Mouse (Mus musculus) lung, embryonic 16.5 days (tissue): ENCODE results near the gene Snph. TPM values are rescaled to one million over a fixed set of nuclear protein-coding genes. Genes with fewer than 3 reads are reported as not detected.

Experiments used
- ATAC-seq: fragments of 200-750 bp; cut with Nextera tagmentation; 2 replicates; pipeline ENCODE4 v1.8.0; 2017; ENCODE audit warnings: low read depth, mild to moderate bottlenecking, moderate library complexity
- H3K27ac ChIP-seq: fragments of 300-500 bp; sonication (generic); 2 replicates; pipeline ENCODE4 v1.5.1; 2014; ENCODE audit warnings: mild to moderate bottlenecking, control low read depth, low read length
- H3K27me3 ChIP-seq: fragments of 300-500 bp; sonication (generic); 2 replicates; pipeline ENCODE4 v1.6.1; 2014; ENCODE audit warnings: low read depth, low read length, mixed read lengths; ENCODE audit not compliant: control insufficient read depth, insufficient read depth
- H3K36me3 ChIP-seq: fragments of 300-500 bp; sonication (generic); 2 replicates; pipeline ENCODE4 v1.6.1; 2014; ENCODE audit warnings: low read length; ENCODE audit not compliant: control insufficient read depth, insufficient read depth
- H3K4me1 ChIP-seq: fragments of 300-500 bp; sonication (generic); replicated peaks from 2 replicates; pipeline ENCODE4 v1.6.1; 2014; ENCODE audit warnings: low read length, mixed read lengths; ENCODE audit not compliant: control insufficient read depth, insufficient read depth
- H3K4me2 ChIP-seq: fragments of 300-500 bp; sonication (generic); 2 replicates; pipeline ENCODE4 v1.6.1; 2014; ENCODE audit warnings: low read depth, low read length, control low read depth
- H3K4me3 ChIP-seq: fragments of 300-500 bp; sonication (generic); 2 replicates; pipeline ENCODE4 v1.5.1; 2014; ENCODE audit warnings: mild to moderate bottlenecking, low read length, control low read depth
- H3K9ac ChIP-seq: fragments of 300-500 bp; sonication (generic); 2 replicates; pipeline ENCODE4 v1.6.1; 2014; ENCODE audit warnings: low read length, control low read depth
- H3K9me3 ChIP-seq: fragments of 300-500 bp; sonication (generic); 2 replicates; pipeline ENCODE4 v1.6.1; 2016; ENCODE audit warnings: low read length; ENCODE audit not compliant: control insufficient read depth
- WGBS: fragments of 180-500 bp; shearing (Covaris S2); extraction: QIAGEN DNeasy Blood & Tissue Kit; methylation state at CpG from one replicate; pipeline ENCODE4 v1.1.7; 2014; 5-methylcytosine and 5-hydroxymethylcytosine counted together
- polyA plus RNA-seq: library from polyadenylated mRNA; unstranded; fragments of >200 nt; fragmentation: Nextera tagmentation; extraction: Ambion mirVana; gene quantifications from 2 replicates; pipeline ENCODE4 v1.2.1, GENCODE M21; 2015

Gene Snph
- polyA plus RNA-seq, 1 experiment from 2014 or later, result 0.87 TPM

DNA sequence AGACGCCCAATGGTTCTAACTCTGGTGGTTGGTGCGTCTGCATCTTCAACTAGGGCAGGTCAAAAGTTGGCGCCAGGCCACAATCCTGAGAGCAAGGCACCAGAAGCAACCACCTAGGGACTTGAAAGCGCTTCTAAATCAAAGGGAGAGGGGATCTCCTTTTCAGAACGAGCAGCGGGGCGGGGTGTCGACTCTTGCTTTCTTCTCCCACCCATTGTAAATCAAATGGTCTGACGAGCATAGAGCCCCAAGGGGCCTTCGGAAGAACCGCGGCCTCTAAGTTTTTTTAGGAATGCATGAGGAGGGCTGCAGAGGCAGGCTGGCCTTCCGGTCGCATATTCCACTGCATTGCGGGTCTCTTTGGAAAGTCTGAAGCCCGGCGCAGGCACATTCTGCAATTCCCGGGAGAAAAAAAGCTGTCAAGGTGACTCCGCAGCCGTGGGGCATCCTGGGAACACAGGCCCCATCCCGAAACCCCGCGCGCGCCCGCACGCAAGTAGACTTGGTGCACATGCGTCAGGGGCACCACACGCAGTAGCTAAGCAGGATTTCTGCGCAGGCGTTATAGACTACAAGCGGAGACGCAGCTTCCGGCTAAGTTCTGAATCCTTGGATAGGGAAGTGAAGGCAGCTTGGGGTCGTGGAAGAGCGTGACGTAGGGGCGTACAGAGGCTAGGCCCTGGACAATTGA, 56.5 kb downstream of the Snph start:
- ATAC-seq, result peak; percentile 90
- Histone ChIP-seq H3K4me1 (peaks cover 4% of the 10 kb centered on the region), H3K27me3 (no peaks in the 10 kb centered on the region; the same call in 1 of the 2 replicates), H3K9me3 (no peaks in the 10 kb centered on the region), H3K27ac (peak overlapping the region; percentile 69), H3K9ac (peak overlapping the region; percentile 72), H3K4me3 (peak overlapping the region; percentile 54), H3K36me3 (no peaks in the 10 kb centered on the region), H3K4me2 (peak overlapping the region; percentile 80)
- WGBS, result 2% methylated on average over 38 of the region's 38 CpGs

DNA sequence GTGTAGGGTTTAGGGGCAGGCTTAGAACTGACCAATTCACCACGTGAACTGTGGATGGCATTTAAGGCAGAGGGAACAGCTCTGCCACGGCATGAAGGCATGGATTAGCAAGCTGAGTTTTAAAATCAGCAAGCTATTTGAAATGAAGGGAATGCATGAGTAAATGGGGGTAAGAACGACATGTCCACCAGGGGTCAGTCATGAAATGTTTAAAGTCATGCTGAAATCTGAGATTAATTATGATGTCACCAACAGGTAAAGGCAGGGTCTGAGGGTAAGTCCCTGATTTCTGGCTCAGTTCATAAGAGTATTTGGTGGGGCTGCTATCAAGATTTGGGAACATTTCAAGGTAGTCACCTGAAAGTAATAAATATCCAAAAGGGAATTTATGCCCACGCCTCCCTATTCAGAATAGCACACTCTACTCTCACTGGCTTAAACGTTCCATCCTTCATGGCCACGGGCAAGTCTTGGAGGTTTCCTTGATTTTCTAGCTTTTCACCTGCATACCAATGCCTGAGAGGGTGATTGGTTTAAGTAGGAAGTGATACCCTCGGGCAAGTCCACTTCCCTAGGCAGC, 57.2 kb downstream of the Snph start:
- peak overlapping the region; percentile 54 for H3K4me3 ChIP-seq
- 21% methylated on average over 7 of the region's 7 CpGs for WGBS
- H3K36me3 ChIP-seq, result no peaks in the 10 kb centered on the region
- peaks cover 4% of the 10 kb centered on the region for H3K4me1 ChIP-seq
- H3K4me2 ChIP-seq, result peak overlapping the region; percentile 80
- peak overlapping the region; percentile 72 for H3K9ac ChIP-seq
- no peaks in the 10 kb centered on the region; the same call in 1 of the 2 replicates for H3K27me3 ChIP-seq
- peak overlapping the region; percentile 69; the same call in 1 of the 2 replicates for H3K27ac ChIP-seq
- peak; percentile 50 for ATAC-seq
- H3K9me3 ChIP-seq, result no peaks in the 10 kb centered on the region

DNA sequence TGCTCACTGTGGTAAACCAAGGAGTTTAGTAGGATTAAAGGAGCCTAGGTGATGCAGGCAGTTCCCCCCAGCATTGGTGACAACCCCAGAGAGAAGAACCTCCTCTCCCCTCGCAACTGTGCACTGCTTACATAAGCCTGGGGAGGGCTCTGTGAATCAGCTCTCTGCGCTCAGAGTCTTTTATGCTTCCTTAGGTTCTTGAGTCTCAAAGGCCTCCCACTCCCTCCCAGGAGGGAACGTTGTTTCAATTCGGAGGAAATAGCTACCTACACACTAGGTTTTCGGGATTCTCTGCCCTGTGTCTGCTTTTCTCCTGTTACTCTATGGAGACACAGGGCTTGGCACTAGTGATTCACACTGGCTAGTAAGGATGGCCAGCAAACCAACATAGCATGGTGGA, 57.8 kb downstream of the Snph start:
- peaks cover 4% of the 10 kb centered on the region for H3K4me1 ChIP-seq
- H3K9me3 ChIP-seq, result no peaks in the 10 kb centered on the region
- 69% methylated on average over 5 of the region's 5 CpGs for WGBS
- no peak overlapping the region for H3K4me3 ChIP-seq
- H3K27me3 ChIP-seq, result no peaks in the 10 kb centered on the region; the same call in 1 of the 2 replicates
- no peaks in the 10 kb centered on the region for H3K36me3 ChIP-seq
- ATAC-seq, result no peak
- no peak overlapping the region for H3K27ac ChIP-seq
- no peak overlapping the region for H3K4me2 ChIP-seq
- no peak overlapping the region for H3K9ac ChIP-seq

DNA sequence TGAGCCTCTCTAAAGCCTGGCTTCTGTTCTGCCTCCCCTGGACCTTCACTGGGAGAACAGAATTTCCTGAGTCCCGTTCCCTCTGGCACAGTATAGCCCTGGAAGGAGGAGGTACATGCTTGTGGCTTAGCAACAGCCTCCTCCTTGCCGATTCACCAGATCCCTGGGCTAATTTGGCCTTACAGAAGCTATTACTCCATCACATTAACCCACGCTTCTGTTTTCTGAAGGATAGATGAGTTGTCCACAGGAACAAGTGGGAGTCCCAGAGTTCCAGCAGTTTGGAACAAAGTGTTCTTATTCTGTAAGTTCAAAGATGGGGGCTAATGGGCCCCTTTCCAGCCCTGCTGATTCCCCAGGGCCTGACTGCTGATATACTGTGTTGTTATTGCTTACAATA, 58.7 kb downstream of the Snph start:
- Histone ChIP-seq H3K36me3 (no peaks in the 10 kb centered on the region), H3K27ac (no peak overlapping the region), H3K4me3 (no peak overlapping the region), H3K9ac (no peak overlapping the region), H3K4me2 (no peak overlapping the region), H3K4me1 (peaks cover 4% of the 10 kb centered on the region), H3K27me3 (no peaks in the 10 kb centered on the region; the same call in 1 of the 2 replicates), H3K9me3 (no peaks in the 10 kb centered on the region)
- WGBS, result 70% methylated on average over 3 of the region's 3 CpGs
- ATAC-seq, result no peak

DNA sequence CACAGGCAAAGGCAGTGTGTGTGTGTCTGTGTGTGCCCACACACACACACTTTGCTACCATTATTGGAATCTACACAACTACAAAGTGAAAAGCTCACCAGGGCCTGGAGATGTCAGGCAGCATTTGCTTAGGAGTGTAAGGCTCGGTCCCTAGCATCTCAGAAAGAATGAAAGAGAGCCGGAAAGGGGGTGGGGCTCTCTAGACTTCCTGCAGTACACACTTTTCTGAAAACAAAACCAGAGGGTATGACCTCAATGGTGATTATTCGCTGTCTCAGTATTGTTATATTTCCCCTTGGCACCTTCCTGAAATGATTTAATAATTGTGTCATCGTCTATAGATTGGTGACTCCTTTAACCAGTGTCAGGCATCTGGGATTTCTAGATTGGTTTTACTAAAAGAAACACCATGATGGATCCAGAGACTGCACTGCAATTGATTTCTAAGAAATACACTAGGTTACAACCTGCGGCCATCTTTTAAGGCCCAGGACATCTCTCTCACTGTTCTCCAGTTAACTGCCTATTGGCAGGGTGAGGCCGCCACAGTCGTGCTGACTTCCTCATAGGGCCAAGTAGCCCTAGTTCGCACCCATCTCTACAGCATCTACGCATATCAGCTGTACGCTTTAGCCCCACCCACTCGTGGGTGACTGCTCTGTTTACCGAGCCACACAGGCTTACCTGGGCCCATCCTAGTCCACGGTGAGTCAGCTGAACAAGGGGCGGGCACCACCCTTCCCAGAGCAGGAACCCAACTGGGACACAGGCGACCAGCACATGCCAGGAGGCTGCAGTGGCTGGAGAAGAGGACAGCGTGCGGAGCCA, 60.3 kb downstream of the Snph start, which contains the start of gene Sdcbp2:
TSS of gene Sdcbp2 (plus strand) at position 750 of the 828 bp plus-strand sequence.
- H3K4me1 ChIP-seq, result peaks cover 4% of the 10 kb centered on the region
- no peak for ATAC-seq
- H3K9me3 ChIP-seq, result no peaks in the 10 kb centered on the region
- no peaks in the 10 kb centered on the region for H3K36me3 ChIP-seq
- H3K27me3 ChIP-seq, result no peaks in the 10 kb centered on the region; the same call in 1 of the 2 replicates
- no peak within 1 kb of the TSS for H3K27ac ChIP-seq
- WGBS, result 58% methylated on average over 17 of the region's 17 CpGs
- no peak within 1 kb of the TSS for H3K9ac ChIP-seq
- no peak within 1 kb of the TSS for H3K4me2 ChIP-seq
- H3K4me3 ChIP-seq, result no peak within 1 kb of the TSS

DNA sequence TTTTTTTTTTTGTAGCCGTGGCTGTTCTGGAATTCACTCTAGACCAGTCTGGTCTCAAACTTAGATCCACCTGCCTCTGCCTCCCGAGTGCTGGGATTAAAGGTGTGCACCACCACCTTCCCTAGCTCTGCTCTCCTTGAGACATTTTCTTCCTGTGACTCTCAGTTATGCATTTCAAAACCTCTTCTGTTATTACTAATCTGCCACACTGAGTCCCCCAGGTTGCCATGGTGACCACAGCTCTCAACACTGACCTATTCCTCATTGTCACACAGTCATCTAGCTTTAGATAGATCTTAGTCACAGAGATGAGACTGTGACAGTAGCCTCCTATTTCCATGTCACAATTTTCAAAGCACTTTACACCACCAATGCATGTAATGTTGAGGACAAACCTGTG, 62.9 kb downstream of the Snph start:
- H3K27ac ChIP-seq, result no peak overlapping the region
- no peak overlapping the region for H3K9ac ChIP-seq
- H3K27me3 ChIP-seq, result no peaks in the 10 kb centered on the region; the same call in 1 of the 2 replicates
- no peaks in the 10 kb centered on the region; the same call in 1 of the 2 replicates for H3K4me1 ChIP-seq
- no peak for ATAC-seq
- H3K4me2 ChIP-seq, result no peak overlapping the region
- no peaks in the 10 kb centered on the region for H3K36me3 ChIP-seq
- H3K9me3 ChIP-seq, result no peaks in the 10 kb centered on the region
- WGBS, result 69% methylated on average over 2 of the region's 2 CpGs
- no peak overlapping the region for H3K4me3 ChIP-seq

DNA sequence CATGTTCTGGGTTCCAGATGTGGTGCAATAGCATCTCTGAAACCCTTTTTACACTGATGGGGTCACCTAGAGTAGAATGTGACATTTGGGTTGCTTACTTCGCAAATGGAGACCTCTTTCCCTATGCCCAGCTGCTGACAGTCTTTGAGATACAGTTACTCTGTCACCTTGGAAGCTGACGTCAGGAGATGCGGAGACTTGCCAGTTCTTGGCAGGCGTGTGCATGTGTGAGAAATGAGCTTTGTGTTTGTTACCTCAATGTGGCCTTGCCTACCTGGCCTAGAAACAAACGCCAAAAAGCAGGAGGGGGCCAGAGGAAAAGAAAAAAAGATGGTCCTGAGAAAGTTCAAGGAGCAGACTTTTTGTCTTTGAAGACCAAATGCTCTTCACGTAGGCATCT, 65.5 kb downstream of the Snph start:
- peaks cover 9% of the 10 kb centered on the region for H3K36me3 ChIP-seq
- no peaks in the 10 kb centered on the region for H3K27me3 ChIP-seq
- ATAC-seq, result no peak
- H3K27ac ChIP-seq, result no peak overlapping the region
- H3K4me1 ChIP-seq, result no peaks in the 10 kb centered on the region
- no peak overlapping the region for H3K4me2 ChIP-seq
- WGBS, result 71% methylated on average over 6 of the region's 6 CpGs
- no peak overlapping the region for H3K4me3 ChIP-seq
- H3K9me3 ChIP-seq, result no peaks in the 10 kb centered on the region
- no peak overlapping the region for H3K9ac ChIP-seq

DNA sequence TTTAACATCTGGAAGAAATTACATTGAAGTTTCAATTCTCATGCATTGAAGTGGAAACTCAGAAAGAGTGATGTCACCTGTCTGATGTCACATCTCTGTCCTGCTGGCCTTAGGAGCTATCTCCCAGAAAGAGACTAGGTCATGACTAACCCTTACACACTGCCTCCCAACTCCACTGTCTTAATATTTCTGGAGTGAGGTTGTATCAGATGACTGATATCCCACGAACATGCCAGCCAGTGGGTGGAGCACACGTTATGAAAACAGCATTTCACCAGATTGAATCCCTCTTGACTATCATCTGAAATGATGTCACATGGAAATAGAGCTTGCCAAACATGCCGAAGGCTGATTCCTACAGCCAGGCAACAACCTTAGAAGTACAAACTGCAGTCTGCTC, 67.4 kb downstream of the Snph start:
- Histone ChIP-seq H3K9ac (no peak overlapping the region), H3K27me3 (no peaks in the 10 kb centered on the region), H3K4me3 (no peak overlapping the region), H3K36me3 (peaks cover 21% of the 10 kb centered on the region), H3K4me1 (no peaks in the 10 kb centered on the region), H3K27ac (no peak overlapping the region), H3K9me3 (no peaks in the 10 kb centered on the region), H3K4me2 (no peak overlapping the region)
- no peak for ATAC-seq
- WGBS, result 51% methylated on average over 3 of the region's 3 CpGs

DNA sequence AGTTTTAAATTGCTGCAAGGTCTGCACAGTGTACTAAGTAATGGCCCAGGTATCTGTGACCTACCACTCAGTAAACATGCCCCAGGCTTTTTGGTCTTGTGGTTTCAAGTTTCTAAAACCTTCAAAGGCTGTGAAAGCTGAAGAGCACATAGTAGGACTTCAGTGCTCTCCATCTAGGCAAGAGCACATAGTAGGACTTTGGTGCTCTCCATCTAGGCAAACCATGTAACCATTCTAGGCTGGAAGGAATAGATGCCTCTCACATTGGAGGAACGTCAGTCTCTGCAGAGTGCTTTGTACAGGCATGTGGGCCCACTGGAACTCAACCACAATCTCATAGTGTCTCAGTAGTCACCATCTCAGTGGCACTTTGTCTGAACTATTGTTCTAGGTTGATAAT, 68.4 kb downstream of the Snph start:
- H3K36me3 ChIP-seq, result peaks cover 31% of the 10 kb centered on the region
- H3K4me2 ChIP-seq, result no peak overlapping the region
- H3K9ac ChIP-seq, result no peak overlapping the region
- no peaks in the 10 kb centered on the region for H3K4me1 ChIP-seq
- WGBS, result 81% methylated on average over 1 of the region's 1 CpGs
- no peaks in the 10 kb centered on the region for H3K9me3 ChIP-seq
- no peak overlapping the region for H3K27ac ChIP-seq
- no peak for ATAC-seq
- no peak overlapping the region for H3K4me3 ChIP-seq
- no peaks in the 10 kb centered on the region for H3K27me3 ChIP-seq
